Mouse (Mus musculus) hindbrain, embryonic 16.5 days (tissue): ENCODE data around the gene Ctnna3. TPM values are rescaled to one million over a fixed set of nuclear protein-coding genes. Genes with fewer than 3 reads are reported as not detected.

Source experiments
- ATAC-seq: fragments of 200-750 bp; cut with Nextera tagmentation; 2 replicates; pipeline ENCODE4 v1.8.0; 2017; ENCODE audit warnings: moderate TSS enrichment, moderate library complexity
- H3K27ac ChIP-seq: fragments of 300-500 bp; sonication (generic); 2 replicates; pipeline ENCODE4 v1.5.1; 2014; ENCODE audit warnings: low read depth, mild to moderate bottlenecking, control low read depth, low read length, moderate library complexity
- H3K27me3 ChIP-seq: fragments of 300-500 bp; sonication (generic); replicated peaks from 2 replicates; pipeline ENCODE4 v1.6.1; 2014; ENCODE audit warnings: low read length; ENCODE audit not compliant: control insufficient read depth, insufficient read depth
- H3K36me3 ChIP-seq: fragments of 300-500 bp; sonication (generic); 2 replicates; pipeline ENCODE4 v1.6.1; 2014; ENCODE audit warnings: mild to moderate bottlenecking, low read length, moderate library complexity, mixed read lengths; ENCODE audit not compliant: control insufficient read depth, insufficient read depth
- H3K4me1 ChIP-seq: fragments of 300-500 bp; sonication (generic); 2 replicates; pipeline ENCODE4 v1.6.1; 2014; ENCODE audit warnings: low read depth, low read length; ENCODE audit not compliant: control insufficient read depth, insufficient read depth
- H3K4me2 ChIP-seq: fragments of 300-500 bp; sonication (generic); 2 replicates; pipeline ENCODE4 v1.6.1; 2014; ENCODE audit warnings: mild to moderate bottlenecking, low read length, control low read depth, moderate library complexity
- H3K4me3 ChIP-seq: fragments of 300-500 bp; sonication (generic); 2 replicates; pipeline ENCODE4 v1.5.1; 2014; ENCODE audit warnings: mild to moderate bottlenecking, low read length, control low read depth, moderate library complexity
- H3K9ac ChIP-seq: fragments of 300-500 bp; sonication (generic); 2 replicates; pipeline ENCODE4 v1.6.1; 2014; ENCODE audit warnings: low read depth, mild to moderate bottlenecking, control low read depth, low read length, moderate library complexity
- H3K9me3 ChIP-seq: fragments of 300-500 bp; sonication (generic); 2 replicates; pipeline ENCODE4 v1.6.1; 2014; ENCODE audit warnings: mild to moderate bottlenecking, low read length, moderate library complexity; ENCODE audit not compliant: control insufficient read depth
- WGBS: fragments of 180-500 bp; shearing (Covaris S2); extraction: QIAGEN DNeasy Blood & Tissue Kit; methylation state at CpG from one replicate; pipeline ENCODE4 v1.1.7; 2014; 5-methylcytosine and 5-hydroxymethylcytosine counted together
- polyA plus RNA-seq: library from polyadenylated mRNA; unstranded; fragments of >200 nt; fragmentation: Nextera tagmentation; extraction: Ambion mirVana; gene quantifications from 2 replicates; pipeline ENCODE4 v1.2.1, GENCODE M21; 2015

Gene Ctnna3
- polyA plus RNA-seq, 1 experiment from 2014 or later: 2.3 TPM

DNA sequence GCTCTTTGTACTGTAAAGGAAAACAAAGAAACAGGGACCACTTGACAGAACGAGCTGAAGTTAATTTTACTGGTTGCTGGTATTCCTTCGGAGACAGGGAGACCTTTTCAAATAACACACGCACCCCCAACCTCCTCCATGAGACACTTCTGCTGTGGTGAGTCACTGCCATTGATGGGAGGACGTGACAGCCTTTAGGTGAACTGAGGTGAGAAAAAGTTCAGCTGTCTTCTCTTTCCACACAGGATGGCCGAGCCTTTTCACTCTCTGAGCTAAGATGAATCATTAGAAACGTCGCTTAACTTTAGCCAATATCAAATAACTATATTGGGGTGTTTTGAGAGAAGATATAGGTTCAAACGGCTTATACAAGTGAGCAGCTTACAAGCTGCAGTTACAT, 102.5 kb downstream of the Ctnna3 start:
- Histone ChIP-seq H3K9ac (no peak overlapping the region), H3K36me3 (no peaks in the 10 kb centered on the region), H3K4me3 (no peak overlapping the region), H3K9me3 (no peaks in the 10 kb centered on the region), H3K27me3 (no peaks in the 10 kb centered on the region), H3K4me1 (no peaks in the 10 kb centered on the region), H3K27ac (no peak overlapping the region), H3K4me2 (no peak overlapping the region)
- WGBS: 75% methylated on average over 8 of the region's 8 CpGs
- no peak for ATAC-seq

DNA sequence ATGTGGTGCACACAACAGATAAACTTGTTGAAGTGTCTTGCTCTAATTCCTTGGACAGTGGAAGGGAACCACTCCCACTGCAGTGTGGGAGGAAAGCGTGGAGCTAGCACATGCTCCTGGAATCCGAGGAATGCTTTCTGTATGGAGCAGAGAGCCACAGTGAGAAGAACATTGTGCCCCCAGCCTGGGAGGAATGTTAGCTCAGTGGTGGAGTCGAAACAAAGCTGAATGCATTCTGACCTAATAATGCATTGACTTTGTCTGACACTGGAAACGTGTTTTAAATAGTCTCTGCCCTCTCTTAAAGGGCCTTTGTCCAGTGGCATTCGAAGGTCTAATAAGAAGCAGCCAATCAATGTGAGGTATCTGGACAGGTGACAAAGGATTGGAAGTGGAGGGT, 111.9 kb downstream of the Ctnna3 start:
- 0 out of 2 replicates have a peak, but pooled peaks cover 2% of the 10 kb centered on the region for H3K4me1 ChIP-seq
- H3K4me3 ChIP-seq: no peak overlapping the region
- no peaks in the 10 kb centered on the region for H3K27me3 ChIP-seq
- no peaks in the 10 kb centered on the region for H3K9me3 ChIP-seq
- H3K4me2 ChIP-seq: no peak overlapping the region
- no peaks in the 10 kb centered on the region for H3K36me3 ChIP-seq
- WGBS: 11% methylated on average over 5 of the region's 5 CpGs
- no peak overlapping the region for H3K27ac ChIP-seq
- no peak overlapping the region for H3K9ac ChIP-seq
- no peak for ATAC-seq

DNA sequence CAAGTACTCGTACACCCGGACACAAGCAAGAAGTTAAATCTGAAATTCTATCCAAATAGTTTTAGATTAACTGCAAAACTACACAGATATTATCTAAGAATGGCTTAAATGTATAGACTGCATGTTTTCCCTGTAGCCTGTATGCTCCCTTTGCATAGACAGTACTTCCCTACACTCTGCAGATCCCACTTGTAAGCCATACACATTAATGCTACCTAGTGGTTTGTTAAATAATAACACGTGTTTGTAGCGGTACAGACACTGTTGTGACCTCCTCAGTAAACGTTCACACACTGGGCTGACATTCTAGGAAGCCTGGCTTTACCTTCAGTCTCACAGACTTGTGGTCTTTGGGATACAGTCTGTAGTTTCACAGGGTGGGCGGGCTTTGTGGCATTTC, 112.6 kb downstream of the Ctnna3 start:
- no peaks in the 10 kb centered on the region for H3K9me3 ChIP-seq
- no peak overlapping the region for H3K9ac ChIP-seq
- no peak for ATAC-seq
- H3K36me3 ChIP-seq: no peaks in the 10 kb centered on the region
- 0 out of 2 replicates have a peak, but pooled peaks cover 2% of the 10 kb centered on the region for H3K4me1 ChIP-seq
- WGBS: 57% methylated on average over 6 of the region's 6 CpGs
- no peak overlapping the region for H3K4me3 ChIP-seq
- H3K27ac ChIP-seq: no peak overlapping the region
- no peak overlapping the region for H3K4me2 ChIP-seq
- no peaks in the 10 kb centered on the region for H3K27me3 ChIP-seq

DNA sequence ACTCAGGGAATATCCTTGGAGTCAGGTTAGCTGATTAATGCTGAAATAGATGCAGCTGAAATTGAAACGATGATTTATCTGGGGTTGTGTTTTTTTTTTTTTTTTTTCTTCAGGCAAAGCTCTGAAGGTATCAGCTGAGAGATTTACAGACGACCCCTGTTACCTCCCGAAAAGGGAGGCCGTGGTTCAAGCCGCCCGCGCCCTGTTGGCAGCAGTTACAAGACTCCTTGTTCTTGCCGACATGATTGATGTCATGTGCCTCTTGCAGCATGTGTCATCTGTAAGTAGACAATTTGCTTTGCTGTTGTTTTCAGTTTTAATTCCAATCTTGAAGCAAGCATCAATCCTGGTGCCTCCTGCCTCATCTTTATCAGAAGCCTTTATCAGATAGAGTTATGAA, 136.8 kb downstream of the Ctnna3 start:
- Histone ChIP-seq H3K9me3 (no peaks in the 10 kb centered on the region), H3K36me3 (no peaks in the 10 kb centered on the region), H3K9ac (no peak overlapping the region), H3K27ac (no peak overlapping the region), H3K27me3 (no peaks in the 10 kb centered on the region), H3K4me1 (no peaks in the 10 kb centered on the region), H3K4me2 (peak overlapping the region; percentile 17; the same call in 1 of the 2 replicates), H3K4me3 (no peak overlapping the region)
- 75% methylated on average over 8 of the region's 8 CpGs for WGBS
- no peak for ATAC-seq

DNA sequence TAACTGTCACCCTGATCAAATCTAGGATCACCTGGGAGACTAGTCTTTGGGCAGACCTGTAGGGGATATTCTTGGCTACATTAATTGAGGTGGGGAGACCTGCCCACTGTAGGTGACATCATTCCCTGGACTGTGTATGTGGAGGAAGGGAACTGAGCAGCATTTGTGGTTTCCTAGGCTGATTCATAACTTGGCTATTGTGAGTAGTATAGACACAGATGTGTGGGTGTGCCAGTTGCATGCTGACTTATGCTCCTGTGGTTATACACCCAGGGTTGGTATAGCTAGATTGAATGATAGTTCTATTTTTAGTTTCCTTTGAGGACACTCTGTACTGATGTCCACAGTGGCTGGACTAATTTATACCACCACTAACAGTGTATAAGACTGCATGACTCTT, 141.7 kb downstream of the Ctnna3 start:
- no peaks in the 10 kb centered on the region for H3K9me3 ChIP-seq
- no peak for ATAC-seq

DNA sequence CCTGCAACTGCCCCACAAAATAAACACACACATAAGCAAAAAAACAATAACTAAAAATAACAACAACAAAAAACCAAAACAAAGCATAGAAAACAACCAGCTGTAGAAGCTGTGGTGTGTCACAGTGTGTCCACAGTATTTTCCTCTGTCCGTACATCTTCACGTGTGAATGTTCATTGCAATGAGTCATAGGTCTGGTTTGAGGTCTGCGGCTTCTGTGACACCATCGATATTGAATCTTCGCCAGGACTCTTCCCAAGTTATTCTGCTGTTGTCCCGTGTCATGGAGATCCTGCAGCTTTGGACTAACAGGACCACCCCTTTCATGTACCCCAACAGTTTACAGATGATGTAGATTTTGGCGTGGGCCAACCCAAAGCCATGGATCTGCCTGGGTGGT, 143.0 kb downstream of the Ctnna3 start:
- H3K27ac ChIP-seq: no peak overlapping the region
- no peak overlapping the region for H3K4me2 ChIP-seq
- no peak for ATAC-seq
- no peak overlapping the region for H3K4me3 ChIP-seq
- H3K4me1 ChIP-seq: no peaks in the 10 kb centered on the region
- no peak overlapping the region for H3K9ac ChIP-seq
- H3K9me3 ChIP-seq: no peaks in the 10 kb centered on the region
- 95% methylated on average over 7 of the region's 7 CpGs for WGBS
- no peaks in the 10 kb centered on the region for H3K27me3 ChIP-seq
- no peaks in the 10 kb centered on the region for H3K36me3 ChIP-seq

More for the DNA sequence above, 141.7 kb downstream of the Ctnna3 start:
- Histone ChIP-seq H3K4me3 (no peak overlapping the region), H3K9ac (no peak overlapping the region), H3K36me3 (no peaks in the 10 kb centered on the region), H3K27ac (no peak overlapping the region), H3K4me1 (no peaks in the 10 kb centered on the region), H3K27me3 (no peaks in the 10 kb centered on the region), H3K4me2 (no peak overlapping the region)

DNA sequence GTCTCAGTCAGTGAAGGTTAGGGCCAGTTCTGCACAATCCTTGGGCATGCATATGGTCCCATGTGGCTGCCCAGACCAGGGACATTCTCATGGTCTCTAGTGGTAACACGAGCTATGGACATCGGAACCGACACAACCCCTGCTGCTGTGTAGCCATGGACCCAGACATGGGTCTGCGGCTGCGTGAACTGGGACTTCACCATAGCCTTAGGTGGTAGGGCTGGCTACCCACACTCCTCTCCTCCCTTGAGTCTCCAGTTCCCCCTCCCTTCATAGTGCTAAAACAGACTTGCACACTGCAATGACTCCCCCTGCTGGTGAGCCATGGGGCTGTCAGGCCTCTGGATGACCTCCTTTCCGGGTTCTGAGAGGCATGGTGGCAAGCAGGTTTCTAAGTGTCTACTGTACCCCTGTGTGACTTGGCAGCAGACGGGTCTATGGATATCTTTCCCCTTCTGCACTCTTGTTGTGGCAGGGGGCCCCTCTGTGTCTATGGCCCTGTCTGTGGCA, 144.3 kb downstream of the Ctnna3 start:
- no peaks in the 10 kb centered on the region for H3K4me1 ChIP-seq
- no peak overlapping the region for H3K4me2 ChIP-seq
- no peaks in the 10 kb centered on the region for H3K36me3 ChIP-seq
- no peaks in the 10 kb centered on the region for H3K27me3 ChIP-seq
- H3K27ac ChIP-seq: no peak overlapping the region
- ATAC-seq: no peak
- H3K9ac ChIP-seq: no peak overlapping the region
- no peak overlapping the region for H3K4me3 ChIP-seq
- H3K9me3 ChIP-seq: no peaks in the 10 kb centered on the region
- 83% methylated on average over 7 of the region's 7 CpGs for WGBS

DNA sequence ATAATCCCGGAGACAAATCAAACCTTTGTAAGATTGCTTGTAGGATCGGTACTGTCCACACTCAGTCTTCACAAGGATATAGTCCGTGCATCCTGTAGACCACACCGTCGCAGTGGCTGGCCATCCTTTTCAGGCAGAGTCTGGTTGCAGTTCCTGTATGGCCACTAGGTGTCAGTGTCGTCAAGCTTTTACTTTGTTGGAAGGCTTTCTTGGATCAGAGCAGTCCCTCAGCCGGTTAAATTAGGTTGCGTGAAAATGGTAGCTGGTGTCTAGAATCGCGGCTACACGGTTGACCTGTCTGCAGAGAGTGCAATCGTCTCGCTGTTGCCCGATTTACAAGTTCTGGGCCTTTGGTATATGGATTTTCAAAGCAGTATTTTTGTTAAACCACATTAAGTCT, 152.7 kb downstream of the Ctnna3 start:
- WGBS: 5% methylated on average over 14 of the region's 14 CpGs
- H3K27ac ChIP-seq: no peak overlapping the region
- no peaks in the 10 kb centered on the region for H3K9me3 ChIP-seq
- H3K4me3 ChIP-seq: no peak overlapping the region
- H3K9ac ChIP-seq: no peak overlapping the region
- peak overlapping the region; percentile 43 for H3K4me2 ChIP-seq
- ATAC-seq: peak; percentile 91
- H3K4me1 ChIP-seq: no peaks in the 10 kb centered on the region
- no peaks in the 10 kb centered on the region for H3K27me3 ChIP-seq
- H3K36me3 ChIP-seq: no peaks in the 10 kb centered on the region

DNA sequence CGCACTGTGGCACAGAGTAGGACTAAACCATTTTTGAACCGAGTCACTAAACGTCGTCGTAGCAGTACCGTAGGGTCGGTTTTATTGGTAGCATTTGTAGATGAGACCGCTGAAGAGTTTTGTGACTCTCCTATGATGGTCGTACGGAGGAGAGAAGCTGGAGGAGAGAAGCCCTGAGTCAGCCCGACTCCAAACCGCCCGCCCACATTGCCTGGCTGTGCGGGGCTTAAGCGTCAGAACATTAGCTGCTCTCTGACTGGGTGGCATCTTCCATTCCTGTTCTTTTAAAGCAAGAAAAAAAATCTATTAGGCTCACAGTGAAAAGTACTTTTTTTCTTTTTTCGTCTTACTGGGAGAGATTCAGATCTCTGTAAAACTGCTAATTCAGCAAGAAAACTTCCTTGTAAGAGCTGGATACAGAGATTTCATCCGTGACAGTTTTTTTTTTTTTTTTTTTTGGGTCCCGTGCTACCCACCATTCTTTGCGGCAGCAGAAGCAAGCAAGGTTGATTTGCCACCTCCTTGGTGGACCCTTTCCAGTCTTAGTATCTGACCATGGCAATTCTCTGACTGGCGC, 154.0 kb downstream of the Ctnna3 start:
- 70% methylated on average over 20 of the region's 20 CpGs for WGBS
- Histone ChIP-seq H3K27ac (no peak overlapping the region), H3K4me1 (no peaks in the 10 kb centered on the region), H3K36me3 (no peaks in the 10 kb centered on the region), H3K4me2 (peak overlapping the region; percentile 6; the same call in 1 of the 2 replicates), H3K27me3 (no peaks in the 10 kb centered on the region), H3K9me3 (no peaks in the 10 kb centered on the region), H3K4me3 (no peak overlapping the region), H3K9ac (no peak overlapping the region)
- ATAC-seq: no peak
